Mouse (Mus musculus) limb, embryonic 11.5 days (tissue): ENCODE measurements at regions not wholly inside any gene's neighbourhood (a gene's known extent, or its start where the extent isn't known, plus 50 kb on each side); places are given as distances from the start of the nearest gene placed in this dataset.

Experiments
- ATAC-seq: fragments of 200-750 bp; cut with Nextera tagmentation; 2 replicates; pipeline ENCODE4 v1.8.0; 2017; ENCODE audit warnings: low read depth; ENCODE audit not compliant: insufficient number of reproducible peaks, low FRiP score, low TSS enrichment
- DNase-seq: peaks from one replicate; pipeline ENCODE4 v3.0.0-alpha.2; 2015; ENCODE audit warnings: low spot score
- H3K27ac ChIP-seq: fragments of 300-500 bp; sonication (generic); replicated peaks from 2 replicates; pipeline ENCODE4 v1.5.1; 2014; ENCODE audit warnings: low read depth, mild to moderate bottlenecking, low read length
- H3K27me3 ChIP-seq: fragments of 300-500 bp; sonication (generic); 2 replicates; pipeline ENCODE4 v1.6.1; 2014; ENCODE audit warnings: mild to moderate bottlenecking, low read length, mixed read lengths; ENCODE audit not compliant: control insufficient read depth, insufficient read depth
- H3K36me3 ChIP-seq: fragments of 300-500 bp; sonication (generic); 2 replicates; pipeline ENCODE4 v1.6.1; 2014; ENCODE audit warnings: mild to moderate bottlenecking, low read length, moderate library complexity, mixed read lengths; ENCODE audit not compliant: control insufficient read depth, insufficient read depth
- H3K4me1 ChIP-seq: fragments of 300-500 bp; sonication (generic); 2 replicates; pipeline ENCODE4 v1.6.1; 2014; ENCODE audit warnings: low read length, mixed read lengths; ENCODE audit not compliant: control insufficient read depth, insufficient read depth
- H3K4me2 ChIP-seq: fragments of 300-500 bp; sonication (generic); 2 replicates; pipeline ENCODE4 v1.6.1; 2014; ENCODE audit warnings: low read depth, mild to moderate bottlenecking, moderate library complexity; ENCODE audit not compliant: severe bottlenecking
- H3K4me3 ChIP-seq: fragments of 300-500 bp; sonication (generic); 2 replicates; pipeline ENCODE4 v1.5.1; 2014; ENCODE audit warnings: low read depth, low read length
- H3K9ac ChIP-seq: fragments of 300-500 bp; sonication (generic); 2 replicates; pipeline ENCODE4 v1.6.1; 2014; ENCODE audit warnings: mild to moderate bottlenecking, low read length
- H3K9me3 ChIP-seq: fragments of 300-500 bp; sonication (generic); 2 replicates; pipeline ENCODE4 v1.6.1; 2016; ENCODE audit warnings: low read length; ENCODE audit not compliant: control insufficient read depth
- WGBS: fragments of 180-500 bp; shearing (Covaris S2); extraction: QIAGEN DNeasy Blood & Tissue Kit; methylation state at CpG from one replicate; pipeline ENCODE4 v1.1.7; 2014; 5-methylcytosine and 5-hydroxymethylcytosine counted together

GRCm38 (mm10) chr3:129474451-129474850 lies 57.7 kb upstream of the Elovl6 start:
- Histone ChIP-seq H3K27me3 (no peaks in the 10 kb centered on the region), H3K4me3 (no peak overlapping the region), H3K27ac (no peak overlapping the region), H3K9me3 (no peaks in the 10 kb centered on the region), H3K4me1 (no peaks in the 10 kb centered on the region), H3K9ac (no peak overlapping the region), H3K4me2 (no peak overlapping the region), H3K36me3 (no peaks in the 10 kb centered on the region)
- ATAC-seq (no peak), DNase-seq (no peak)
- WGBS, result 88% methylated on average over 7 of the region's 7 CpGs

GRCm38 (mm10) chr3:129476250-129476649 lies 55.9 kb upstream of the Elovl6 start:
- ATAC-seq (no peak), DNase-seq (no peak)
- no peaks in the 10 kb centered on the region for H3K36me3 ChIP-seq
- H3K4me3 ChIP-seq, result no peak overlapping the region
- no peaks in the 10 kb centered on the region for H3K4me1 ChIP-seq
- WGBS, result 95% methylated on average over 4 of the region's 4 CpGs
- no peak overlapping the region for H3K9ac ChIP-seq
- no peak overlapping the region for H3K27ac ChIP-seq
- H3K27me3 ChIP-seq, result no peaks in the 10 kb centered on the region
- no peak overlapping the region for H3K4me2 ChIP-seq
- no peaks in the 10 kb centered on the region for H3K9me3 ChIP-seq

- 90% methylated on average over 7 of the region's 7 CpGs for WGBS
- DNase-seq (no peak), ATAC-seq (no peak)
- no peaks in the 10 kb centered on the region for H3K36me3 ChIP-seq
- H3K9me3 ChIP-seq, result no peaks in the 10 kb centered on the region
- no peak overlapping the region for H3K4me3 ChIP-seq
- no peak overlapping the region for H3K27ac ChIP-seq
- H3K4me2 ChIP-seq, result no peak overlapping the region
- no peaks in the 10 kb centered on the region for H3K4me1 ChIP-seq
- no peak overlapping the region for H3K9ac ChIP-seq
- no peaks in the 10 kb centered on the region for H3K27me3 ChIP-seq
Observed at GRCm38 (mm10) chr3:129478093-129478492, 54.1 kb upstream of the Elovl6 start.

- DNase-seq (no peak), ATAC-seq (no peak)
- H3K4me3 ChIP-seq, result no peak overlapping the region
- no peaks in the 10 kb centered on the region for H3K9me3 ChIP-seq
- H3K27ac ChIP-seq, result no peak overlapping the region
- no peak overlapping the region for H3K4me2 ChIP-seq
- H3K9ac ChIP-seq, result no peak overlapping the region
- H3K4me1 ChIP-seq, result no peaks in the 10 kb centered on the region
- WGBS, result 91% methylated on average over 3 of the region's 3 CpGs
- no peaks in the 10 kb centered on the region for H3K36me3 ChIP-seq
- H3K27me3 ChIP-seq, result no peaks in the 10 kb centered on the region
Observed at GRCm38 (mm10) chr3:129481293-129481692, 50.9 kb upstream of the Elovl6 start.
